Mouse (Mus musculus): ENCODE measurements around the gene Nrarp.

Gene Nrarp

DNA sequence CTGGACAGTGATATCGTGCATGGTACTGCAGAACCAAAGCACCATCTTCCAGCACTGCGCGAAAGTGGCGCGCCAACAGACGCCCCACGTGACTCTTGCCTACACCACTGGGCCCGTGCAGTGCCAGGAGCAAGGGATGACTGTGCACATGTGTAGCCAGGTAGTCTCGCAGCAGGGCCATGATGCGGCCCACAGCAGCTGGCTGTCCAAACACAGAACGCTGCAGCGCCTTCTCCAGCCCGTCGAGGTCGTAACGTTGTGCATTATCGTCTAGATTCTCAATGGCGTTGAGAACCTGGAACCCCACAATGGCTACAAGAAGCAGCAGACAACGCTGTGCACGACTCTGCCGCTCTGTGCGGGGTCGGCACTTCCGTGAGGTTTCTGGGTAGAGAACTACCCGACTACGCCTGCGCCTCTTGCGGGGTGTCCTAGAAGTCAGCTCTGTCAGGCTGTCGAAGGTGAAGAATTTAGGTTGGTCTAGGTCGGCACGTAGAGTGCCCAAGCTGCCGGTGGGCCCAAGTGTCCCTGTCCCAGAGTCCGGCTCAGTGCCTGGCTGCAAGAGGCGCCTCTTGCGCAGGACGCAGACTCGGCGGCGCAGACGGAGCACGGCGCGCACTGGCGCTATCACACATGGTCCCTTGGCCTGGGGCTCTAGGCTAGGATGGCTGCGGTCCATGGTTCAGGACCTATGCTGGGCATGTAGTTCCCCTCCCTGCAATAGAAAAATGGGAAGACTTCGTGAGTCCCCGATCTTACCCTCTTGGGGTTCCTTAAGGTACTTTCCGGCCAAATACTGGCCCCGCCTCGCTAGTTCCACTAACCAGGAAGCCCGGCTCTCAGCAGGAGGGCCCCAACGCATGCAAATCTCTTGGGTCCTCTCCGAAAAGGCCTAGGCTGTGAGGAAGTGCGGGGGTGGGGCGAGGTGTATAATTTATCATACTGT is 14.9 kb downstream of the Nrarp start:
- in situ Hi-C loops (cut with MboI; ENCODE audit: low sequenced_read_pairs) = no loop called here

DNA sequence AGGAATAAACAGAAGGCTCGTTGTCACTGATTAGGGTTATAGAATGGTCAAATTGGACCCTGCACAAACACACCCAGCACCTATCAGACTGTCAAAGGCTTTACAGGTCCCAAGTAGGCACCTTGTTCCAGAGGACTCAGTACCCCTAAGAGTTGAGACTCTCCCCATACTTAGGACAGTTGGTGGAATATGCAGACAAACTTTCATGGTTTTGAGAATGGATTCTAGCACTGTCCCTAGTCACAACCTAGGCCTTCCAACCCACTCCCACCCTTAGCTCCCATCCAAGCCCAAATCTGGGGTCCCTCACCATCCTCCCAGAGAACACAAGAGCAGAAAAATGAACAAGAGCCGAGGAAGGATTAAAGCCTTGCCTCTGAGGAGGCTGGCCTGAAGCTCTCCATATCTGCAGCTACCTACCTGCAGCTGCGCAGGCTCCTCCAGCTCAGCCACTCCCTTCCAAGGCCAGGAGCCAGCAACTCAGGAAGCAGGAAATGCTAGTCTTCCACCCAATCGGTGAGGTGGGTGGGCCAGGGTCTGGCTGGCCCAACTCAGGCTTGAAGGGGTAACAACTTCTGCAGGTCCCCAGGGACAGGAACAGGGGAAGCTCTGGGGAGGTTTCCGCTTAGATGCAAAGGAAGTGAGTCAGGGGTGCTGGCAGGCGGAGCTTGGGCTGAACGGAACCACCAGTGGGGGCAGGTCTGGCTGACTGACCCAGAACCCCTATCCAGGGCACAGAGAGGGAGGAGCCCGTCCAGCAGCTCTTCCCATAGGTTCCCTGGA is 15.8 kb downstream of the Nrarp start, which contains the start of gene Tor4a:
TSS of gene Tor4a (minus strand) at position 715 of the 783 bp plus-strand sequence.
- in situ Hi-C loops (cut with MboI; ENCODE audit: low sequenced_read_pairs) = no loop called here

DNA sequence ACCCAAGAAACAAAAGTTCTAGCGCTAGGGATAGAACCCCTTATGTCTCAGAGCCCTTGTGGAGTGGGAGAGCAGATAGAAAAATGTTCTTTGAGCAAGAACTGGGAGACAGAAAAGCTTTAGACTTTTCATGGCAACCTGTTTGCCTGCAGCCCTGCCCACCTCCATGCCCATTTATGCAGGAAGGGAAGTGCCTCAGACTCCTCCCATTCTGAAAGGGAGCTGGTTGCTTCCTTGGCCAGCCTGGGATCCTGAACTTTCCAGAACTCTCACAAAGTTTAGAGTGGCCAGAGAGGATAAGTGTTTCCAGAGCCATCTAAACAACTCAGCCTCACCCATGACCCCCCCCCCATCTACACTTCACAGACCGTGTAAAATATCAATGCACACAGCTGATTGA is 16.6 kb downstream of the Nrarp start:
- in situ Hi-C loops (cut with MboI; ENCODE audit: low sequenced_read_pairs) = no loop called here

DNA sequence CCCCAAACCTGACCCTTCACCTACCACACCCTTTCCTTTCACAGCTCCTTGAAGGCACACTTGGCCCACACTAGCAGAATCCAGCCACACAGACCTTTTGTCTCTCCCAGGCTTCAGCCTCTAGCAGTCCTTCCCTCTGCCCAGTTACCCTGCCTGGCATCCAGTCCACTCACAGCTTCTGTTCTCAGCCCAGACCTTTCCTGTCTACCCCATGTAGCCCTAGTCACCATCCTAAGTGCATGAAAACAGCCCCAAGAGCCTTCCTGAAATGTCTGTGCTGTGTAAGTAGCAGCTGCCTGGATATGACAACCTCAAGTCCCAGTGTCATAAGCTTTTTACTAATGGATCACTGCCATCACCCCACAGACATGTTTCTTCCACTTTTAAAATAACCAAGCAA is 17.4 kb downstream of the Nrarp start:
- in situ Hi-C loops (cut with MboI; ENCODE audit: low sequenced_read_pairs) = no loop called here

DNA sequence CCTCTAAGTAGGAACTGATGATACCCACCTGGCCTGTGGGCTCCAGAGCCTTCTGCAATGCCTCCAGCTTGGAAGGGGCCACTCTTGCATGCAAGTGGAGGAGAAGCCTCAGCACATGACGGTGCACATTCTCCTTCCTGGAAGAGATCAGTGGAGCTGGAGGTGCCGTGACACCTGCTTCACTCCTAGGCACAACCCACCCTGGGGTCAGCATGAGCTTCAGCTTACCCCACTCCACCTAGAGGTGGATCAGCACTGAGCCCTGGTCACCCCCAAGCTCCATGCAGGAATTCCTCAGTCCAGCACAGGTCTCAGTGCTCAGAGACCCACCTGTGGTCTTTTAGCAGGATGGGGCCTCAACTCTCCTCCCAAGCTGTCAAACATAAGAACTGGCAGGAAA is 20.1 kb downstream of the Nrarp start:
- in situ Hi-C loops (cut with MboI; ENCODE audit: low sequenced_read_pairs) = no loop called here

DNA sequence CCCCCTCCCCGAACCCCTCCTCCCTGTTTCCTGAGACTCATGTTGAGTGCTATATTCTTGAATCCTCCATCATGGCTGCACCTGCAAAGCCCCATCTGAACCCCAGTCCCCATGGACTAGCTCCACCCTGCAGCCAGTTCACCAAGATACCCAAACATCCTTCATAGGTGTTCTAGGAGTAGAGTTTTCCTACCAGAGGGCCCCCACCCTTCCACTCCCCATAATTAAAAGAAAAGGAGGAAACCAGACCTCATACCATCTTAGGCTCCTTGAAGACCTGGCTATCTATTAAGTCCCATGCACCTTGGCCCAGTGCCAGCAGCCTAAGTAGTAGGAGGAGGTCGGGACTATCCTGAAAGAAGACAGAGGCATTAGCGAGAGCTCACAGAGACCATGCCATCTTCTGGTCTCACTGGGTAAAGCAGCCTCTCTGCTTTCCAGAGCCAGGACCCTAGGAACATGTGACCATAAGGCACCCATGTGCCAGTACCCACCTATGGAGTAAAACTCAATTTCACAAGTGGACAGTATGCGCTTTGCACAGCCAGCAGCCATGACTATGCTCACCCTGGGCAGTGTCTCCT is 23.2 kb downstream of the Nrarp start:
- in situ Hi-C loops (cut with MboI; ENCODE audit: low sequenced_read_pairs) = no loop called here

DNA sequence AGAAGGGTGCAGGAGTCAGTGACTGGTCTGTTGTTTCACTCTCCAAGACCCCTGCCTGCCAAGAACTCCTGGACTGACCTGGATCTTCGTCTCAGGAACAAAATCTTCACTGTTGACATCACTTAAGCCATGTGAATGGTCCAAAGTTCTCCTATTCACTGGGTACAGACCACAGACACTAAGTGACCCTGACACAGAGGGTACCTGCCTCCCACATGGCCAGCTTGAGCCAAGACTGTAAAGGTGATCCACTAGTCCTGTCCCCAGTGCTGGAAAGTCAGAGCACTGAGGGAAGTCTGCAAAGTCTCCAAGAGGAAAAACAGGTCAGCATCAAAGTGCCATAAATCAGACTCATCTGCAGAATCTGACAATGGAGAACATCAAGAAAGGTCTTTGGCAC is 27.0 kb downstream of the Nrarp start:
- in situ Hi-C loops (cut with MboI; ENCODE audit: low sequenced_read_pairs) = no loop called here

DNA sequence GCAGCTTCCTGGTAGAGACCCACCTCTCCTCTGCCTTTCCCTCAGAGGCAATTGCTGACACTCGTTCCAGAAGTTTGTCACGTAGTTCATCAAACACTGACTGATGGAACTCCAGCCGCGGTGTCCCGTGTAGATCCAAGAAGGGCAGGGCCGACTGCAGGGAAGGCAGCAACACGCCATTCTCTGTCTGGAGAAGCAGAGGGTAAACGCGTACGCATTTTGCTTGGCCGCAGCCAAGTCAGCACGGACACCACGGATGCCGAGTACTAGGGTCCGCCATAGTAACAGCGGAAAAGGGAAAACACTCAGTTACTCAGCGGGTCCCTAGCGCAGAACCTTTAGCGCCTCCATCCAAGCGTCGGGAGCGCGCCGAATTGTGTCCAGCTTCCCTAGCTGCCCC is 30.1 kb downstream of the Nrarp start:
- in situ Hi-C loops (cut with MboI; ENCODE audit: low sequenced_read_pairs) = no loop called here

DNA sequence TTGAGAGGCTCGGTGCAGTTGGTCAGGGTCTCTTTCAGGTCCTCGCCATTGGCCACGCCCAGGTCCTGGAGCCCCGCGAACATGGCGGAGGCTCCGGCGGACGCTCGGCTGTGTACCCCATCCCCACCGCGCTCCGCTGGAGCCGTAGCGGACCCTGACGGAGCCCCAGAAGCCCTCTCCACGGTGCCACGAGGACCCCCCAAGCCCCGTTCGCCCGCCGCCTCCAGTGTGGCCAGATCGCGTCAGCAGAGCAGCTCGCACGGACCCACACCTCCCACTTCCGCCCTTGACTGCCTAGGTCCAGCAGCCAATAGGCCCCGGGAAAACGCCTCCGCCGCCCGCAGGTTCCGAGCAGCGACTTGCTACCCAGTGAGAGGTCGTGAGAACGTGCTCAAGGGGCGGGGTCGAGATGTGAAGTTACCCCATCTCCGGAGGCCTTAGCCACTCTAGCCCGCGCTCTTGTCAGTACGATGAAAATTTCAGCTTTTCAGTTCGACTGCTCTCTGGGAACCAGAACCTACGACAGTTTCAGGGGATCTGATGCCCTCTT is 30.6 kb downstream of the Nrarp start, which contains the start of gene Nelfb:
TSS of gene Nelfb (minus strand) at position 369 of the 550 bp plus-strand sequence.
- in situ Hi-C loops (cut with MboI; ENCODE audit: low sequenced_read_pairs) = no loop called here

DNA sequence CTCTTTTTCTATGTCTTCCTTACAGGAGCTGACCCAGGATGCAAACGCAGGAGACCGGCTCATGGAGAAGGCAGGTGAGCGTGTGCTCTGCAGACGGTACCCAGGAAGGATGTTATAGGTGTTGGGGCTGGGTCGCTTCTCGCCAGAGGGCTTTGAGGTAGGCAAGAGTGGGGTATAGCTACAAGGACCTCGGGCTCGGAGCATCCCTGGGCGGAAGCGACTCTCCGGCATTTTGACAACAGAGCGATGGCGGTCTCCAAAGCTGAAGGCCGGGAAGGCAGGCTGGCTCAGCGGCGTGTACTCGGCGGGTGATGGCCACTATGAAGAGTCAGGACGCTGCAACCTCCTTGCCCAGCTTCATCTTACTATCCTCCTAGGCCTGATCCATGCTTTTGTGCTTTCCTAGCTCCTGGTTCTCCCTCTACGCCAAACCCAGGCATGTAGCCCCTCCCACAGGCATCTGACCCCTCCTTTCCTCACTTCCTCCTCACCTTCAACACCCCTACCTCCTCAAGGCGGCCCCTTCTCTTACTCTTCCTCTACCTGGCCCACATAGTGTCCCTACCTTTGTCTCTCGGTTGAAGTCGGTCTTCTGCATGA is 32.8 kb downstream of the Nrarp start:
- in situ Hi-C loops (cut with MboI; ENCODE audit: low sequenced_read_pairs) = no loop called here

DNA sequence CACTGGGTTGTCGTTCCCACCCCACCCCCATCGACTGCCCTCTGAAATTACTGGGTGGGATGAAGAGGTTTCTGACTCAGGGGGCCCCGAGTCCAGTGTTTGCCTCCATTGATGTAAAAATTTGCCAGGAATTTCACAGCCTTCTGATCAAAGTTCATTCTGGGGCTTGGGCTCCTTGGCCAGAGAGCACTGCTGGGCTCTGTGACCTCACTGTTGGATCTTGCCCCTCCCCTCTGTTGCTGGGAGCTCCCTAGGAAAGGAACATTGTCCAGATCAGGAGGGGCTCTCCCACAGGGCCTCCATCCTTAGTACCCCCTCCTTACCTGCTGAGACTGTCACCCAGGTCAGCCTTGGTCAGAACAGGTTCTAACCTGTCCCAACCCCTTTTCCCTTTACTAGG is 33.9 kb downstream of the Nrarp start, which contains the start of gene Stpg3:
TSS of gene Stpg3 (minus strand) at position 194 of the 400 bp plus-strand sequence.
- in situ Hi-C loops (cut with MboI; ENCODE audit: low sequenced_read_pairs) = no loop called here

DNA sequence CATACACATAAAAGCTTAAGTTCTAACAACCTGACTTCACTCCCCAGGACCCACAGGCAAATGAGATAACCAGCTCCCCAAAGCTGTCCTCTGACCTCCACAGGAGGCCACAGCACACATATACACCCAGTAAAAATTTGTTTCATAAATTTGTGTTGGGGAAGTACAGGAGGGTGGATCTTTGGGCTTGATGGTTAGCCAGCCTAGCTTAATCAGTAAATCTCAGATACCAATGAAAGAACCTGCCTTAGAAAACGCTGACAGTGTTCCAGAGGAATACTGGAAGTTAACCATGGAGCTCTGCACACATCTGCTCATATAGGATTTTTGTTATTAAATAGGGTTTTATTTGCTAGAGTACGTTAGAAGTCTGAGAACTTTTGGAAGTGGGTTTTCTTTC is 37.1 kb downstream of the Nrarp start:
- in situ Hi-C loops (cut with MboI; ENCODE audit: low sequenced_read_pairs) = no loop called here

DNA sequence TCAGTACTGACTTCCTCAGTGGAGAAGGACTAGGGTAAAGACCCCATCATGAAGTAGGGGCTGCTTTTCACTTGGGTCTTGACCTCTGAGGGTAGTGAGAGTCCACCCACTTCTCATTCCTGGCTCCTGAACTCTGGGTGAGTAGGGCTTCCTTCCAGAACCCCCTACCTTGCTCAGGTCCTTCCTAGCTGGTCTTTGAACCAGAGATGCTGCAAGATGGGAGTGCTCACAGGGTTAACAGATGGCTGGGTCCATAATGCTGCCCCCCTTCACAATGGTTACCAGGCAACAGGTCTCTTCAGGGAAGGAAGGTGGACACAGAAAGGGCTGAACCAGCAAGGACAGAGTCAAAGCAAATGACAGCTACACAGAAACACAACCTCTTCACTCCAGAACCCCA is 37.9 kb downstream of the Nrarp start, which contains the start of gene Fam166a:
TSS of gene Fam166a (plus strand) at position 301 of the 400 bp plus-strand sequence.
- in situ Hi-C loops (cut with MboI; ENCODE audit: low sequenced_read_pairs) = no loop called here

DNA sequence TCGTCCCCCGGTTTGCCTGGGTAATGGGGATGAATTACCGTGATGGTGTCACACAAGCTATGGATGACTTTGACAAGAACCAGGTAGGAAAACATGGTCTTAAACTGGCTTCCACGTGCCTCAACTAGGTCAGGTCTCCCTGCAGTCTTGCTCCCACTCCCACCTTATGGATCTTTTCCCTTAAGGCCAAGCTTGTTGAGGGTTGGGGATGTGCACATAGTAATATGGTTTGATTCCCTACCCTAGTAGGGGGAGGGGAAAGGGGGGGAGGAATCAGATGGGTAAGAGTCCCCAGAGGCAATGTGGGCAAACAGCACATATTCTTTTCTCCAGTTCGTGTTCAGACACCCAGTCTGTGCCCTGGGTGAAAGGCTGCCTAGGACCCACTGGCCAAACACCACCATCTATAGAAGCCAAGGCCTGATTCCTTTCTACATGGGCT is 40.8 kb downstream of the Nrarp start:
- in situ Hi-C loops (cut with MboI; ENCODE audit: low sequenced_read_pairs) = no loop called here

DNA sequence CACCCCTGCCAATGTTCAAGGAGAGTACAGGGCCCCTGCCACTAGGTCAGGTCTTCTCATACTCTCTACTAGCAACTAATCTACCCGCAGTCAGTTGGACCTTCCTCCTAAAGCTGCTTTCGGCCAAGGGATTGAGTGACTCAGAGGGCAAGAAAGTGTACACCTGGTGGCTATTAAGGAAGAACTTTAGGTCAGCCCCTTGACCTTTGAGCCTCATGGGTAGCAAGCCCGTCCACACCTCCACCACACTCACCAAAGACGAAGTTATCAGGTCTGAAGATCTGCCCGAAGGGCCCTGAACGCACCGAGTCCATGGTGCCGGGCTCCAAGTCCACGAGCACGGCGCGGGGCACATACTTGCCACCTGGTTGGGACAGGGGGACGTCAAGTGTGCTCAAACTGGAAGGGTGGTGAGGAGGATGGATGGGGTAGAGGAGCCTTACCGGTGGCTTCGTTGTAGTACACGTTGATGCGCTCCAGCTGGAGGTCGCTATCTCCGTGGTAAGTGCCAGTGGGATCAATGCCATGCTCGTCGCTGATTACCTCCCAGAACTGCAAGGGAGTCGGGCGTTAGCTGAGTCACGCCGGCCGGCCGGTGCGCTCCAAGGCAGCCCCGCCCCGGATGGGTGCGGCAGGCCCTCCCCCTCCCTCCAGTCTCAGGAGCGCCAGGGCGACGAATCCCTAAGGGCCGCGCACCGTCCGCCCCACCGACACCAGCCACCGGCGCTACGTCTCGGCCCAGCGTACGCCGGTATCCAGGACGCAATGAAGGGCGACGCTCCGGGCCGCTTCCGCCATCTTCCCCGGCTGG is 43.3 kb downstream of the Nrarp start:
- in situ Hi-C loops (cut with MboI; ENCODE audit: low sequenced_read_pairs) = no loop called here

DNA sequence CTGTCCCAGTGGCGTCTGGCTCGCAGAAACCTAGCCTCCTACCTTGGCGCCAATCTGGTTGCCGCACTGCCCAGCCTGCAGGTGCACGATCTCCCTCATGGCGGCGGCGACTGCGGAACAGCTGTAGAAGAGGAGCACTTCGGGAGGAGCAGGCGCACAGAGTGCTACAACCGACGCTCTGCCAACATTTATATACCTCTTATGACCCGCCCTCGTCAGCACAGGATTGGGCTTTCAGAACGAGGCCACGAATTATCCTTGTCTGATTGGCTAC is 43.9 kb downstream of the Nrarp start, which contains the start of gene Tubb4b:
TSS of gene Tubb4b (minus strand) at position 211 of the 274 bp plus-strand sequence.
- in situ Hi-C loops (cut with MboI; ENCODE audit: low sequenced_read_pairs) = no loop called here

DNA sequence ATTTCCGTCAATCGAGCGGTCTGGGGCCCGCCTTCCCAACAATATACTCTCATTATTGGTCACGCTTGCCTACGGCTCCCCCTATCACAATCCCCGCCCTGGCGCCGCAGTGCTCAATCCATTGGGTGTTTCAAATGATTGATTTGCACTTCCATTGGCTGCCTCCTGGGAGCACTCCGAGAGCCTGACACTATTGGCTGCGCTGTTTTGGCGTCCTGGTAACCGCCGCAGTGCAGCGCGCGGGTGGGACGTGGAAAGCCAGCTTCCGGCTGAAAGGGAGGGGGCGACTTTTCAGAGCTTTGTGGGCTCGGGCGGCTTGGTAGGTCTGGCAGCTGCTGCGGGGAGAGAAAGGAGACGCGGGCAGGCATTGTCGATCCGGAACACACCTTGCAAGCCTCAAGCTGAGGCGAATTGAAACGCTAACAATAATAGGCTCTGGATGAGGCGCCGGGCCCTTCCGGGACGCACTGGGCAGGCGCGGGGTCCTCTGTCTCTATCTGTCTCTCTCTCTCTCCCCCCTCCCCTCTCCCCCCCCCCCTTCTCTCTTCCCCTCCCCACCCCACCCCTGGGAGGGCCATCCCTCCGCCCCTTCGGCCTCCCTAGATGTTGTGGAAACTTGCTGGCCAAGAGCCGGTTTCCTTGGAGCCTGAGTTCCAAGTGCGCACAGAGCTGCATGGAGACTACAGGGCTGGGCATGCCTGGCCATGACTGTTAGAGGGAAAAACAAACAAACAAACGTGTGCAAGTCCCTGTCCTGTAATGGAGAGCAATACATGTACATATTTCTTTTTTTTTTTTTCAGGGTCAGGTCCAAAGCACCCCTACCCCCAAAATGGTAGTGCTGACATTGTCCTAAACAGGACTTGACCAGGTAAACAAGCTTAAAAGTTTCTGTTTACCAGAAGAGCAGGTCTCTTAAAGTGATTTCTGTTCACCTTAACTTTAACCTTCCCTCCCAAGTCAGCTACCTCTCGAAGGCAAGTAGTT is 44.5 kb downstream of the Nrarp start:
- in situ Hi-C loops (cut with MboI; ENCODE audit: low sequenced_read_pairs) = no loop called here

DNA sequence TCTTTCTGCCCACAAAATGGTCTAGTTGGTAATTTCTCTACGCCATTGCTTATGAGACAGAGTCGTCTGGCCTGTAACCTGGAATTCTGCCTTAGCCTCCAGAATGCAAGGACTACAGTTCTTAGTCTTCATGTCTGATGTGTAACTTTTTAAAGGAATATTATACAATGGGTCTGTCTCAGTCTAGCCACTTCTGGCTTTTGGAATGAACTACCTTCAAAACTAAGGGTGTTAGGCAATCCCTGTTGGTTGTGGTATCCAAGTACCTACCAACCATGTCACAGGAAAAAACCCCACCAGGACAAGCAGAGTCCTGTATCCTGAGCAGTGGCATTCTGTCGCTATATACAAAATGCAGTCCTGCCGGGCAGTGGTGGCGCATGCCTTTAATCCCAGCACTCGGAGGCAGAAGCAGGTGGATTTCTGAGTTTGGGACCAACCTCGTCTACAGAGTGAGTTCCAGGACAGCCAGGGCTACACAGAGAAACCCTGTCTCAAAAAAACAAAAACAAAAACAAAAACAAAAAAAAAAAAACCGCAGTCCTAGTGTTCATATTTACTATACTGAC is 45.3 kb downstream of the Nrarp start:
- in situ Hi-C loops (cut with MboI; ENCODE audit: low sequenced_read_pairs) = no loop called here
